Mouse (Mus musculus): ENCODE results near the gene Adap1. TPM values are rescaled to one million over a fixed set of nuclear protein-coding genes. Genes with fewer than 3 reads are reported as not detected.

The Adap1 gene
- 29.5 and 34.2 TPM in 2 replicates for polyA plus RNA-seq (2012; rRNA removed)

GRCm38 (mm10) chr5:139325395-139325966 lies at the start of gene Adap1:
Gene Adap1 (minus strand): TSS chr5:139325622.
- peak within 1 kb of the TSS; percentile 61 for H3K4me3 ChIP-seq (ENCODE audit: insufficient read depth, low read depth, low read length)
- TF ChIP-seq CTCF (conservative IDR thresholded peaks at IDR 0.05; ENCODE audit: insufficient read depth, insufficient read length, low read depth, low read length) (peak; percentile 44), POLR2A (IDR thresholded peaks at IDR 0.05; ENCODE audit: low read depth, low read length) (no peak)
- 4% methylated on average over 61 of the region's 61 CpGs for WGBS
- H3K4me1 ChIP-seq (ENCODE audit: control insufficient read depth, insufficient read depth, low read length) = peaks cover 8% of the 10 kb centered on the region; the same call in 1 of the 2 replicates
- no peaks in the 10 kb centered on the region for H3K36me3 ChIP-seq (ENCODE audit: control insufficient read depth, insufficient read depth, low read length)
- peak; percentile 63 for DNase-seq
- no peak within 1 kb of the TSS for H3K27ac ChIP-seq (ENCODE audit: insufficient read depth, low read depth, low read length)
- H3K27me3 ChIP-seq (replicated peaks; ENCODE audit: control insufficient read depth, insufficient read depth, low read length) = no peaks in the 10 kb centered on the region

GRCm38 (mm10) chr5:139374841-139375240 lies 49.4 kb upstream of the Adap1 start:
- Histone ChIP-seq H3K4me3 (ENCODE audit: insufficient read depth, low read depth, low read length) (no peak overlapping the region), H3K27me3 (replicated peaks; ENCODE audit: control insufficient read depth, insufficient read depth, low read length) (no peaks in the 10 kb centered on the region), H3K27ac (ENCODE audit: insufficient read depth, low read depth, low read length) (peak overlapping the region; percentile 36), H3K36me3 (ENCODE audit: control insufficient read depth, insufficient read depth, low read length) (no peaks in the 10 kb centered on the region), H3K4me1 (ENCODE audit: control insufficient read depth, insufficient read depth, low read length) (peaks cover 63% of the 10 kb centered on the region)
- no peak for TF ChIP-seq POLR2A (IDR thresholded peaks at IDR 0.05; ENCODE audit: low read depth, low read length)
- no peak for TF ChIP-seq CTCF (conservative IDR thresholded peaks at IDR 0.05; ENCODE audit: insufficient read depth, insufficient read length, low read depth, low read length)
- DNase-seq = no peak
- WGBS = 60% methylated on average over 2 of the region's 2 CpGs

- no peaks in the 10 kb centered on the region for H3K27me3 ChIP-seq (replicated peaks; ENCODE audit: control insufficient read depth, insufficient read depth, low read length)
- TF ChIP-seq POLR2A (IDR thresholded peaks at IDR 0.05; ENCODE audit: low read depth, low read length) = no peak
- TF ChIP-seq CTCF (conservative IDR thresholded peaks at IDR 0.05; ENCODE audit: insufficient read depth, insufficient read length, low read depth, low read length) = no peak
- DNase-seq = peak; percentile 75
- H3K4me3 ChIP-seq (ENCODE audit: insufficient read depth, low read depth, low read length) = no peak overlapping the region
- H3K27ac ChIP-seq (ENCODE audit: insufficient read depth, low read depth, low read length) = peak overlapping the region; percentile 36; the same call in 1 of the 2 replicates
- H3K4me1 ChIP-seq (ENCODE audit: control insufficient read depth, insufficient read depth, low read length) = peaks cover 61% of the 10 kb centered on the region
- 49% methylated on average over 6 of the region's 6 CpGs for WGBS
- H3K36me3 ChIP-seq (ENCODE audit: control insufficient read depth, insufficient read depth, low read length) = no peaks in the 10 kb centered on the region
Observed at GRCm38 (mm10) chr5:139373889-139374444, 48.5 kb upstream of the Adap1 start.

GRCm38 (mm10) chr5:139373126-139373525 lies 47.7 kb upstream of the Adap1 start:
- H3K27me3 ChIP-seq (replicated peaks; ENCODE audit: control insufficient read depth, insufficient read depth, low read length) = no peaks in the 10 kb centered on the region
- H3K36me3 ChIP-seq (ENCODE audit: control insufficient read depth, insufficient read depth, low read length) = no peaks in the 10 kb centered on the region
- H3K27ac ChIP-seq (ENCODE audit: insufficient read depth, low read depth, low read length) = peak overlapping the region; percentile 55; the same call in 1 of the 2 replicates
- DNase-seq = peak; percentile 75
- no peak overlapping the region for H3K4me3 ChIP-seq (ENCODE audit: insufficient read depth, low read depth, low read length)
- H3K4me1 ChIP-seq (ENCODE audit: control insufficient read depth, insufficient read depth, low read length) = peaks cover 63% of the 10 kb centered on the region
- WGBS = 66% methylated on average over 3 of the region's 3 CpGs
- no peak for TF ChIP-seq CTCF (conservative IDR thresholded peaks at IDR 0.05; ENCODE audit: insufficient read depth, insufficient read length, low read depth, low read length)
- no peak for TF ChIP-seq POLR2A (IDR thresholded peaks at IDR 0.05; ENCODE audit: low read depth, low read length)

GRCm38 (mm10) chr5:139371631-139372401 lies 46.4 kb upstream of the Adap1 start:
- under 1% methylated on average over 39 of the region's 39 CpGs for WGBS
- H3K27me3 ChIP-seq (replicated peaks; ENCODE audit: control insufficient read depth, insufficient read depth, low read length) = no peaks in the 10 kb centered on the region
- peak overlapping the region; percentile 93 for H3K27ac ChIP-seq (ENCODE audit: insufficient read depth, low read depth, low read length)
- no peaks in the 10 kb centered on the region for H3K36me3 ChIP-seq (ENCODE audit: control insufficient read depth, insufficient read depth, low read length)
- peak overlapping the region; percentile 70 for H3K4me3 ChIP-seq (ENCODE audit: insufficient read depth, low read depth, low read length)
- TF ChIP-seq CTCF (conservative IDR thresholded peaks at IDR 0.05; ENCODE audit: insufficient read depth, insufficient read length, low read depth, low read length) (no peak), POLR2A (IDR thresholded peaks at IDR 0.05; ENCODE audit: low read depth, low read length) (peak; percentile 89)
- peak; percentile 97 for DNase-seq
- H3K4me1 ChIP-seq (ENCODE audit: control insufficient read depth, insufficient read depth, low read length) = peaks cover 52% of the 10 kb centered on the region

- Histone ChIP-seq H3K27ac (ENCODE audit: insufficient read depth, low read depth, low read length) (peak overlapping the region; percentile 93), H3K4me1 (ENCODE audit: control insufficient read depth, insufficient read depth, low read length) (peaks cover 52% of the 10 kb centered on the region), H3K4me3 (ENCODE audit: insufficient read depth, low read depth, low read length) (peak overlapping the region; percentile 70), H3K36me3 (ENCODE audit: control insufficient read depth, insufficient read depth, low read length) (no peaks in the 10 kb centered on the region), H3K27me3 (replicated peaks; ENCODE audit: control insufficient read depth, insufficient read depth, low read length) (no peaks in the 10 kb centered on the region)
- WGBS = 37% methylated on average over 5 of the region's 5 CpGs
- no peak for TF ChIP-seq POLR2A (IDR thresholded peaks at IDR 0.05; ENCODE audit: low read depth, low read length)
- TF ChIP-seq CTCF (conservative IDR thresholded peaks at IDR 0.05; ENCODE audit: insufficient read depth, insufficient read length, low read depth, low read length) = no peak
- DNase-seq = no peak
Observed at GRCm38 (mm10) chr5:139371118-139371517, 45.7 kb upstream of the Adap1 start.

- DNase-seq = no peak
- Histone ChIP-seq H3K36me3 (ENCODE audit: control insufficient read depth, insufficient read depth, low read length) (no peaks in the 10 kb centered on the region), H3K4me1 (ENCODE audit: control insufficient read depth, insufficient read depth, low read length) (peaks cover 54% of the 10 kb centered on the region), H3K27me3 (replicated peaks; ENCODE audit: control insufficient read depth, insufficient read depth, low read length) (no peaks in the 10 kb centered on the region), H3K27ac (ENCODE audit: insufficient read depth, low read depth, low read length) (peak overlapping the region; percentile 93; the same call in 1 of the 2 replicates), H3K4me3 (ENCODE audit: insufficient read depth, low read depth, low read length) (no peak overlapping the region)
- 70% methylated on average over 6 of the region's 6 CpGs for WGBS
- TF ChIP-seq POLR2A (IDR thresholded peaks at IDR 0.05; ENCODE audit: low read depth, low read length) (no peak), CTCF (conservative IDR thresholded peaks at IDR 0.05; ENCODE audit: insufficient read depth, insufficient read length, low read depth, low read length) (no peak)
Observed at GRCm38 (mm10) chr5:139370336-139370735, 44.9 kb upstream of the Adap1 start.
